Mouse (Mus musculus) intestine, embryonic 15.5 days (tissue): ENCODE results near the gene Ccdc127. TPM values are rescaled to one million over a fixed set of nuclear protein-coding genes. Genes with fewer than 3 reads are reported as not detected.

Experiments
- microRNA counts: library from miRNA; unstranded; fragments of <30 nt; microRNA quantifications from one replicate; lab custom pipeline; 2016
- polyA plus RNA-seq: library from polyadenylated mRNA; unstranded; fragments of >200 nt; fragmentation: Nextera tagmentation; extraction: Ambion mirVana; gene quantifications from 2 replicates; pipeline ENCODE4 v1.2.1, GENCODE M21; 2015

Gene Ccdc127
- polyA plus RNA-seq, 1 experiment from 2014 or later, result 44.4 TPM

MicroRNA genes within 50 kb of the gene (microRNA counts, 519-probe panel; counts per million panel counts)
- microRNA mmu-miR-692 (lab: Ali Mortazavi, UCI), result 97.1 counts per million, percentile 29 among the panel's probes with 10 or more counts

Other genes starting within 250 kb of the Ccdc127 start
- 5.0 and 6.2 TPM in 2 replicates for gene Slc9a3, start 228.9 kb upstream of the Ccdc127 start, polyA plus RNA-seq
- 60.9 and 65.6 TPM in 2 replicates for gene Exoc3, start 141.6 kb upstream of the Ccdc127 start, polyA plus RNA-seq
- 0.25 and 0.28 TPM in 2 replicates for gene Ahrr, start 58.0 kb upstream of the Ccdc127 start, polyA plus RNA-seq
- gene Pdcd6, start 32.7 kb upstream of the Ccdc127 start, polyA plus RNA-seq, result 170 and 182 TPM in 2 replicates
- 314 and 349 TPM in 2 replicates for gene Sdha, start within 50 bp of the Ccdc127 start, polyA plus RNA-seq
- gene Lrrc14b, start 13.7 kb downstream of the Ccdc127 start, polyA plus RNA-seq, result not detected in 2 replicates
- gene Zfp72, start 40.5 kb downstream of the Ccdc127 start, polyA plus RNA-seq, result 3.6 and 5.7 TPM in 2 replicates
- 113 and 116 TPM in 2 replicates for gene Ftl1-ps1, start 49.4 kb downstream of the Ccdc127 start, polyA plus RNA-seq
- 14.3 and 16.2 TPM in 2 replicates for gene Zfp825, start 143.7 kb downstream of the Ccdc127 start, polyA plus RNA-seq